Mouse (Mus musculus) forebrain, embryonic 11.5 days (tissue): Measurements from ENCODE around the gene Hagh. TPM values are rescaled to one million over a fixed set of nuclear protein-coding genes. Genes with fewer than 3 reads are reported as not detected.

Experiments
- ATAC-seq: fragments of 200-750 bp; cut with Nextera tagmentation; replicated peaks from 2 replicates; pipeline ENCODE4 v1.8.0; 2017; ENCODE audit warnings: moderate TSS enrichment; ENCODE audit not compliant: low FRiP score
- DNase-seq: peaks from one replicate; pipeline ENCODE4 v3.0.0-alpha.2; 2017; ENCODE audit warnings: low spot score
- H3K27ac ChIP-seq: fragments of 300-500 bp; sonication (generic); 2 replicates; pipeline ENCODE4 v1.5.1; 2014; ENCODE audit warnings: low read depth, low read length
- H3K27me3 ChIP-seq: fragments of 300-500 bp; sonication (generic); 2 replicates; pipeline ENCODE4 v1.6.1; 2014; ENCODE audit warnings: mild to moderate bottlenecking, low read length, mixed read lengths; ENCODE audit not compliant: control insufficient read depth, insufficient read depth
- H3K36me3 ChIP-seq: fragments of 300-500 bp; sonication (generic); 2 replicates; pipeline ENCODE4 v1.6.1; 2014; ENCODE audit warnings: mild to moderate bottlenecking, low read length, moderate library complexity, mixed read lengths; ENCODE audit not compliant: control insufficient read depth, insufficient read depth
- H3K4me1 ChIP-seq: fragments of 300-500 bp; sonication (generic); replicated peaks from 2 replicates; pipeline ENCODE4 v1.6.1; 2014; ENCODE audit warnings: low read length, mixed read lengths; ENCODE audit not compliant: control insufficient read depth, insufficient read depth
- H3K4me2 ChIP-seq: fragments of 300-500 bp; sonication (generic); 2 replicates; pipeline ENCODE4 v1.6.1; 2014; ENCODE audit warnings: low read depth, mild to moderate bottlenecking, low read length, moderate library complexity, mixed read lengths; ENCODE audit not compliant: severe bottlenecking
- H3K4me3 ChIP-seq: fragments of 300-500 bp; sonication (generic); 2 replicates; pipeline ENCODE4 v1.5.1; 2014; ENCODE audit warnings: low read depth, low read length
- H3K9ac ChIP-seq: fragments of 300-500 bp; sonication (generic); 2 replicates; pipeline ENCODE4 v1.6.1; 2014; ENCODE audit warnings: low read length
- H3K9me3 ChIP-seq: fragments of 300-500 bp; sonication (generic); 2 replicates; pipeline ENCODE4 v1.6.1; 2016; ENCODE audit warnings: low read length, mixed read lengths; ENCODE audit not compliant: control insufficient read depth
- WGBS: fragments of 180-500 bp; shearing (Covaris S2); extraction: QIAGEN DNeasy Blood & Tissue Kit; methylation state at CpG from one replicate; pipeline ENCODE4 v1.1.7; 2014; 5-methylcytosine and 5-hydroxymethylcytosine counted together
- polyA plus RNA-seq: library from polyadenylated mRNA; unstranded; fragments of >200 nt; fragmentation: Nextera tagmentation; extraction: Ambion mirVana; gene quantifications from 2 replicates; pipeline ENCODE4 v1.2.1, GENCODE M21; 2014

The Hagh gene
- polyA plus RNA-seq, 1 experiment from 2014 or later, result 25.4 TPM

- DNase-seq, result no peak
- ATAC-seq, result no peak
- H3K4me1 ChIP-seq, result peaks cover 20% of the 10 kb centered on the region
- WGBS, result 75% methylated on average over 4 of the region's 4 CpGs
- H3K9me3 ChIP-seq, result no peaks in the 10 kb centered on the region
- no peak overlapping the region for H3K4me3 ChIP-seq
- H3K9ac ChIP-seq, result peak overlapping the region; percentile 23; the same call in 1 of the 2 replicates
- H3K27ac ChIP-seq, result no peak overlapping the region
- H3K4me2 ChIP-seq, result no peak overlapping the region
- H3K27me3 ChIP-seq, result no peaks in the 10 kb centered on the region
- peaks cover 20% of the 10 kb centered on the region for H3K36me3 ChIP-seq
Measured at GRCm38 (mm10) chr17:24898041-24898854, 58.3 kb downstream of the Hagh start.

GRCm38 (mm10) chr17:24899153-24899552 is 59.2 kb downstream of the Hagh start:
- no peaks in the 10 kb centered on the region for H3K9me3 ChIP-seq
- H3K4me2 ChIP-seq, result no peak overlapping the region
- no peak overlapping the region for H3K9ac ChIP-seq
- H3K4me1 ChIP-seq, result peaks cover 15% of the 10 kb centered on the region
- H3K36me3 ChIP-seq, result peaks cover 23% of the 10 kb centered on the region
- no peak overlapping the region for H3K27ac ChIP-seq
- no peak for ATAC-seq
- DNase-seq, result no peak
- H3K4me3 ChIP-seq, result no peak overlapping the region
- no peaks in the 10 kb centered on the region for H3K27me3 ChIP-seq
- WGBS, result 88% methylated on average over 5 of the region's 5 CpGs

GRCm38 (mm10) chr17:24900014-24900413 is 60.1 kb downstream of the Hagh start:
- no peak overlapping the region for H3K4me2 ChIP-seq
- peaks cover 14% of the 10 kb centered on the region; the same call in 1 of the 2 replicates for H3K4me1 ChIP-seq
- DNase-seq (no peak), ATAC-seq (no peak)
- H3K4me3 ChIP-seq, result no peak overlapping the region
- H3K9me3 ChIP-seq, result no peaks in the 10 kb centered on the region
- H3K27ac ChIP-seq, result no peak overlapping the region
- H3K36me3 ChIP-seq, result peaks cover 26% of the 10 kb centered on the region
- H3K9ac ChIP-seq, result no peak overlapping the region
- H3K27me3 ChIP-seq, result no peaks in the 10 kb centered on the region
- 90% methylated on average over 6 of the region's 6 CpGs for WGBS

- Histone ChIP-seq H3K4me1 (peaks cover 3% of the 10 kb centered on the region; the same call in 1 of the 2 replicates), H3K27me3 (no peaks in the 10 kb centered on the region), H3K36me3 (peaks cover 28% of the 10 kb centered on the region), H3K27ac (no peak overlapping the region), H3K9ac (no peak overlapping the region), H3K4me3 (no peak overlapping the region), H3K4me2 (no peak overlapping the region), H3K9me3 (no peaks in the 10 kb centered on the region)
- DNase-seq, result no peak
- ATAC-seq, result no peak
- 93% methylated on average over 5 of the region's 5 CpGs for WGBS
Measured at GRCm38 (mm10) chr17:24902124-24902523, 62.2 kb downstream of the Hagh start.

- no peak overlapping the region for H3K27ac ChIP-seq
- no peaks in the 10 kb centered on the region for H3K27me3 ChIP-seq
- ATAC-seq (no peak), DNase-seq (no peak)
- WGBS, result 67% methylated on average over 9 of the region's 9 CpGs
- H3K9ac ChIP-seq, result no peak overlapping the region
- no peaks in the 10 kb centered on the region for H3K9me3 ChIP-seq
- H3K4me1 ChIP-seq, result no peaks in the 10 kb centered on the region
- peaks cover 29% of the 10 kb centered on the region for H3K36me3 ChIP-seq
- no peak overlapping the region for H3K4me3 ChIP-seq
- no peak overlapping the region for H3K4me2 ChIP-seq
Measured at GRCm38 (mm10) chr17:24902671-24903474, 62.9 kb downstream of the Hagh start.

- Histone ChIP-seq H3K4me2 (no peak overlapping the region), H3K4me3 (no peak overlapping the region), H3K36me3 (peaks cover 29% of the 10 kb centered on the region), H3K27me3 (no peaks in the 10 kb centered on the region), H3K9me3 (no peaks in the 10 kb centered on the region), H3K27ac (no peak overlapping the region), H3K9ac (no peak overlapping the region), H3K4me1 (no peaks in the 10 kb centered on the region)
- no peak for DNase-seq
- ATAC-seq, result no peak
- 91% methylated on average over 9 of the region's 9 CpGs for WGBS
Measured at GRCm38 (mm10) chr17:24903767-24904166, 63.8 kb downstream of the Hagh start.

GRCm38 (mm10) chr17:24907591-24907990 is 67.6 kb downstream of the Hagh start:
- 92% methylated on average over 2 of the region's 2 CpGs for WGBS
- H3K9ac ChIP-seq, result no peak overlapping the region
- DNase-seq, result no peak
- no peak overlapping the region for H3K4me3 ChIP-seq
- H3K36me3 ChIP-seq, result peaks cover 27% of the 10 kb centered on the region
- no peak overlapping the region for H3K27ac ChIP-seq
- no peak overlapping the region for H3K4me2 ChIP-seq
- no peak for ATAC-seq
- no peaks in the 10 kb centered on the region for H3K4me1 ChIP-seq
- H3K9me3 ChIP-seq, result no peaks in the 10 kb centered on the region
- H3K27me3 ChIP-seq, result no peaks in the 10 kb centered on the region

- no peaks in the 10 kb centered on the region for H3K9me3 ChIP-seq
- H3K27ac ChIP-seq, result no peak overlapping the region
- no peak for ATAC-seq
- H3K36me3 ChIP-seq, result peaks cover 19% of the 10 kb centered on the region
- no peak overlapping the region for H3K4me2 ChIP-seq
- H3K4me3 ChIP-seq, result no peak overlapping the region
- H3K27me3 ChIP-seq, result no peaks in the 10 kb centered on the region
- H3K4me1 ChIP-seq, result no peaks in the 10 kb centered on the region
- no peak overlapping the region for H3K9ac ChIP-seq
- no peak for DNase-seq
Measured at GRCm38 (mm10) chr17:24913984-24914383, 74.0 kb downstream of the Hagh start.
